Mouse (Mus musculus) ES-Bruce4 (cell line): Measurements from ENCODE around the gene Tex2.

ENCODE experiments used
- CTCF ChIP-seq: IDR thresholded peaks from one replicate; pipeline ENCODE4 v1.8.1; 2011; ENCODE audit warnings: low read depth, low read length
- EP300 ChIP-seq: IDR thresholded peaks from 2 replicates; pipeline ENCODE4 v1.6.1; 2011; ENCODE audit warnings: low read depth, low read length; ENCODE audit not compliant: insufficient read depth
- POLR2A ChIP-seq: IDR thresholded peaks from one replicate; pipeline ENCODE4 v1.8.1; 2011; ENCODE audit warnings: low read length; ENCODE audit not compliant: insufficient read depth

GRCm38 (mm10) chr11:106555805-106556615 is 57.2 kb downstream of the Tex2 start:
- no peak for TF ChIP-seq POLR2A
- no peak for TF ChIP-seq CTCF
- 0 out of 2 replicates have a peak, but pooled peaks have one; percentile 42 for TF ChIP-seq EP300
